Mouse (Mus musculus) embryo, embryonic 10 days (tissue): ENCODE measurements around the gene Gm16506.
"Not testable (repeated sequence)": the region's sequence is repeated elsewhere in the genome, so short reads cannot be mapped to it uniquely, and the experiment has no call there.

Experiments
- DNase-seq: peaks from one replicate; pipeline ENCODE4 v3.0.0-alpha.2; 2015; ENCODE audit warnings: low spot score

The Gm16506 gene

DNA sequence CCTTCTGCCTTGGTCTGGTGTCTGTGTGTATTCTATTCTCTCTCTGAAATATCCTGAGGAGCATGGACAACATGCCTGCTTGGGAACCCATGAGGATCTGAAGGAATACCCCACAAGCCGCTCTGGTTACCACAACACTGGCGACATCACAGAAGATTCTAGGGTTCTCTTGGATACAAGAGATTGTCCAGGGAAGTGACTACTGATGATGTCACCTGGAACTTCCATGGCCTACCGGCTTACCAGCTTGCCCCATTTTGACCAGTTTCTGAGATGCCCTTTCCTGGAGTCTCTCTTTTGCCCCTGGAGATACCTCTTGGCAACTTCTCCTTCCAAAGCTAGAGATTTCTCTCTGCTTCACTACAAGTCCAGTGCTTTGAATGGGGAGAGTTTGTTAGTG lies at the start of gene Gm16506:
TSS of gene Gm16506 (minus strand) at position 101 of the 400 bp plus-strand sequence.
- DNase-seq = not testable (repeated sequence)

DNA sequence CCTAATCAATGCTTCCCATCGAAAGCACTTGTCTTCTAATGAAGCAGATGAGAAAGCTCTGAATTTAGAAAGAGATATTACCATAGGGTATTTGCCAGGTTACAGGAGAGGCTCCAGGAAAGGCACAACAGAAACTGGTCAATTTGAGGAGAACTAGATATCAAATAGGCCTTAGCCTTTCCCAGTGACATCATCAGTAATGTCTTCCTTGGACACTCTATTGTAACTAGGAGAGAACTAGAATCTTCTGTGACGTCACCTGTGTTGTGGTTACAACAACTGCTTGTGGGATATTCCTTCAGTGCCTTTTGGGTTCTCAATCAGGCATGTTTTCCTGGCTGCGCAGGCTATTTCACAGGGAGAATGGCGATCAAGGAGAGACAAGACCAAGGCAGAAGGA lies 20.3 kb upstream of the Gm16506 start, which contains the start of gene Gm6526:
TSS of gene Gm6526 (plus strand) at position 301 of the 400 bp plus-strand sequence.
- not testable (repeated sequence) for DNase-seq

DNA sequence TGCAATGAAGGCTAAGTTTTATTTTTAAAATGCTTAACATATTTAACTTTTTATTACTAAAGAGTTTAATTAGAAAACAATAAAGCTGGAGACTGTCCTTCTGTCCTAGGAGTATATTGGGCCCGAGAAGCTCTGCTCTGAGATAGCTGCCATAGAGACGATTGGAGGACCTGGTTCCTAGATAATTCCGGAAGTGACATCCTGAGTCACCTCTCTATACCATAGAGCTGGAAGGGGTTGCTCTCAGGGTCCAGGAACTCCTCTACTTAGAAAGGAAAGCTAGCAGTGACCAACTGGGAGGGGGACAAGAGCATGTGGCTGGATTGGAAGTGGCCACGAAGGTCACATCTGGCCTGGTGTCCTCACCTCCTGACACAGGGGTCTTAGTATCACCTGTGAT lies 29.7 kb downstream of the Gm16506 start, which contains the start of gene Gm7324:
TSS of gene Gm7324 (plus strand) at position 208 of the 400 bp plus-strand sequence.
- not testable (repeated sequence) for DNase-seq

DNA sequence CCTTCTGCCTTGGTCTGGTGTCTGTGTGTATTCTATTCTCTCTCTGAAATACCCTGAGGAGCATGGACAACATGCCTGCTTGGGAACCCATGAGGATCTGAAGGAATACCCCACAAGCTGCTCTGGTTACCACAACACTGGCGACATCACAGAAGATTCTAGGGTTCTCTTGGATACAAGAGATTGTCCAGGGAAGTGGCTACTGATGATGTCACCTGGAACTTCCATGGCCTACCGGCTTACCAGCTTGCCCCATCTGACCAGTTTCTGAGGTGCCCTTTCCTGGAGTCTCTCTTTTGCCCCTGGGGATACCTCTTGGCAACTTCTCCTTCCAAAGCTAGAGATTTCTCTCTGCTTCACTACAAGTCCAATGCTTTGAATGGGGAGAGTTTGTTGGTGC lies 50.2 kb downstream of the Gm16506 start, which contains the start of gene Gm8165:
TSS of gene Gm8165 (minus strand) at position 101 of the 400 bp plus-strand sequence.
- DNase-seq = not testable (repeated sequence)
